Mouse (Mus musculus) left cerebral cortex, adult 9 months (tissue): ENCODE measurements around the gene Tmprss6.

ENCODE experiments used
- DNase-seq, 2 experiments: peaks; one replicate each; pipeline ENCODE4 v3.0.0; 2022; ENCODE audit warnings: low spot score in 2 of 2

Tmprss6 gene

GRCm38 (mm10) chr15:78422046-78422956 is 46.1 kb downstream of the Tmprss6 start:
- peak in 1 of 2 experiments; percentile 86 for DNase-seq

GRCm38 (mm10) chr15:78420395-78420794 is 48.0 kb downstream of the Tmprss6 start:
- no peak for DNase-seq

- DNase-seq, result no peak
Measured at GRCm38 (mm10) chr15:78416937-78417336, 51.5 kb downstream of the Tmprss6 start.

GRCm38 (mm10) chr15:78414157-78414556 is 54.3 kb downstream of the Tmprss6 start:
- DNase-seq, result no peak

- no peak for DNase-seq
Measured at GRCm38 (mm10) chr15:78413719-78414117, 54.7 kb downstream of the Tmprss6 start.

- no peak for DNase-seq
Measured at GRCm38 (mm10) chr15:78413083-78413718, 55.2 kb downstream of the Tmprss6 start.

- DNase-seq, result no peak
Measured at GRCm38 (mm10) chr15:78409570-78410052, 58.8 kb downstream of the Tmprss6 start.

- peak; percentile 64 to 91 for DNase-seq
Measured at GRCm38 (mm10) chr15:78406293-78406934, 62.0 kb downstream of the Tmprss6 start, which contains the start of gene Mpst. Gene Mpst, plus strand, starts transcription at chr15:78406416.

GRCm38 (mm10) chr15:78405517-78406211 is 62.8 kb downstream of the Tmprss6 start, which contains the start of gene Tst:
Gene Tst, minus strand, starts transcription at chr15:78405907.
- peak; percentile 88 to 92 for DNase-seq

GRCm38 (mm10) chr15:78405098-78405497 is 63.3 kb downstream of the Tmprss6 start:
- no peak for DNase-seq

GRCm38 (mm10) chr15:78403896-78404295 is 64.5 kb downstream of the Tmprss6 start:
- DNase-seq, result no peak

- DNase-seq, result no peak
Measured at GRCm38 (mm10) chr15:78403301-78403741, 65.1 kb downstream of the Tmprss6 start.

GRCm38 (mm10) chr15:78402423-78402822 is 66.0 kb downstream of the Tmprss6 start:
- DNase-seq, result no peak

GRCm38 (mm10) chr15:78401921-78402320 is 66.5 kb downstream of the Tmprss6 start:
- peak in 1 of 2 experiments; percentile 61 for DNase-seq

GRCm38 (mm10) chr15:78401345-78401744 is 67.1 kb downstream of the Tmprss6 start:
- no peak for DNase-seq

- DNase-seq, result no peak
Measured at GRCm38 (mm10) chr15:78395478-78395962, 72.9 kb downstream of the Tmprss6 start, which contains the start of gene Tex33. Gene Tex33, minus strand, starts transcription at chr15:78395912.

GRCm38 (mm10) chr15:78390855-78391254 is 77.6 kb downstream of the Tmprss6 start:
- no peak for DNase-seq
